Mouse (Mus musculus): ENCODE data around the gene Kif6. TPM values are rescaled to one million over a fixed set of nuclear protein-coding genes. Genes with fewer than 3 reads are reported as not detected.
A peak's percentile ranks its signal among the peaks of the same experiment; 100 is the strongest.

Kif6 gene
- polyA plus RNA-seq, 1 experiment from 2014 or later: 0.22 TPM

GRCm38 (mm10) chr17:49671921-49672339, 57.0 kb downstream of the Kif6 start:
- no peak overlapping the region for H3K27ac ChIP-seq (ENCODE audit: low read depth, low read length)
- H3K36me3 ChIP-seq (ENCODE audit: control insufficient read depth, insufficient read depth): no peaks in the 10 kb centered on the region
- no peaks in the 10 kb centered on the region for H3K27me3 ChIP-seq (replicated peaks; ENCODE audit: control insufficient read depth, insufficient read depth, low read length)
- H3K4me2 ChIP-seq (replicated peaks; ENCODE audit: low read depth): no peak overlapping the region
- 63% methylated on average over 6 of the region's 6 CpGs for WGBS
- H3K9ac ChIP-seq (ENCODE audit: low read depth, low read length): no peak overlapping the region
- no peak for TF ChIP-seq CTCF (IDR thresholded peaks at IDR 0.05; ENCODE audit: low read depth)
- H3K9me3 ChIP-seq (ENCODE audit: control insufficient read depth): no peaks in the 10 kb centered on the region
- H3K4me3 ChIP-seq (ENCODE audit: low read depth, low read length): no peak overlapping the region
- no peaks in the 10 kb centered on the region for H3K4me1 ChIP-seq (replicated peaks; ENCODE audit: control insufficient read depth, insufficient read depth, low read length)
- no peak for ATAC-seq

GRCm38 (mm10) chr17:49672421-49672820, 57.5 kb downstream of the Kif6 start:
- no peaks in the 10 kb centered on the region for H3K36me3 ChIP-seq (ENCODE audit: control insufficient read depth, insufficient read depth)
- 81% methylated on average over 5 of the region's 5 CpGs for WGBS
- H3K27me3 ChIP-seq (replicated peaks; ENCODE audit: control insufficient read depth, insufficient read depth, low read length): no peaks in the 10 kb centered on the region
- no peaks in the 10 kb centered on the region for H3K9me3 ChIP-seq (ENCODE audit: control insufficient read depth)
- no peak for TF ChIP-seq CTCF (IDR thresholded peaks at IDR 0.05; ENCODE audit: low read depth)
- H3K4me2 ChIP-seq (replicated peaks; ENCODE audit: low read depth): no peak overlapping the region
- H3K27ac ChIP-seq (ENCODE audit: low read depth, low read length): no peak overlapping the region
- no peak overlapping the region for H3K4me3 ChIP-seq (ENCODE audit: low read depth, low read length)
- no peaks in the 10 kb centered on the region for H3K4me1 ChIP-seq (replicated peaks; ENCODE audit: control insufficient read depth, insufficient read depth, low read length)
- ATAC-seq: no peak
- no peak overlapping the region for H3K9ac ChIP-seq (ENCODE audit: low read depth, low read length)

- TF ChIP-seq CTCF (IDR thresholded peaks at IDR 0.05; ENCODE audit: low read depth): no peak
- H3K4me2 ChIP-seq (replicated peaks; ENCODE audit: low read depth): no peak overlapping the region
- no peak overlapping the region for H3K27ac ChIP-seq (ENCODE audit: low read depth, low read length)
- H3K9ac ChIP-seq (ENCODE audit: low read depth, low read length): no peak overlapping the region
- no peaks in the 10 kb centered on the region for H3K27me3 ChIP-seq (replicated peaks; ENCODE audit: control insufficient read depth, insufficient read depth, low read length)
- 87% methylated on average over 4 of the region's 4 CpGs for WGBS
- no peaks in the 10 kb centered on the region for H3K9me3 ChIP-seq (ENCODE audit: control insufficient read depth)
- ATAC-seq: no peak
- no peaks in the 10 kb centered on the region for H3K36me3 ChIP-seq (ENCODE audit: control insufficient read depth, insufficient read depth)
- no peak overlapping the region for H3K4me3 ChIP-seq (ENCODE audit: low read depth, low read length)
- H3K4me1 ChIP-seq (replicated peaks; ENCODE audit: control insufficient read depth, insufficient read depth, low read length): no peaks in the 10 kb centered on the region
These were observed 60.7 kb downstream of the Kif6 start for GRCm38 (mm10) chr17:49675629-49676028.

GRCm38 (mm10) chr17:49681410-49681809, 66.5 kb downstream of the Kif6 start:
- no peak for TF ChIP-seq CTCF (IDR thresholded peaks at IDR 0.05; ENCODE audit: low read depth)
- H3K4me1 ChIP-seq (replicated peaks; ENCODE audit: control insufficient read depth, insufficient read depth, low read length): no peaks in the 10 kb centered on the region
- 75% methylated on average over 8 of the region's 8 CpGs for WGBS
- H3K4me2 ChIP-seq (replicated peaks; ENCODE audit: low read depth): no peak overlapping the region
- ATAC-seq: no peak
- no peaks in the 10 kb centered on the region for H3K36me3 ChIP-seq (ENCODE audit: control insufficient read depth, insufficient read depth)
- H3K27ac ChIP-seq (ENCODE audit: low read depth, low read length): no peak overlapping the region
- H3K27me3 ChIP-seq (replicated peaks; ENCODE audit: control insufficient read depth, insufficient read depth, low read length): no peaks in the 10 kb centered on the region
- H3K9me3 ChIP-seq (ENCODE audit: control insufficient read depth): no peaks in the 10 kb centered on the region
- H3K9ac ChIP-seq (ENCODE audit: low read depth, low read length): no peak overlapping the region
- H3K4me3 ChIP-seq (ENCODE audit: low read depth, low read length): no peak overlapping the region

- WGBS: 12% methylated on average over 2 of the region's 2 CpGs
- no peaks in the 10 kb centered on the region for H3K4me1 ChIP-seq (replicated peaks; ENCODE audit: control insufficient read depth, insufficient read depth, low read length)
- no peaks in the 10 kb centered on the region for H3K27me3 ChIP-seq (replicated peaks; ENCODE audit: control insufficient read depth, insufficient read depth, low read length)
- no peak overlapping the region for H3K4me2 ChIP-seq (replicated peaks; ENCODE audit: low read depth)
- H3K9me3 ChIP-seq (ENCODE audit: control insufficient read depth): no peaks in the 10 kb centered on the region
- no peak overlapping the region for H3K27ac ChIP-seq (ENCODE audit: low read depth, low read length)
- no peaks in the 10 kb centered on the region for H3K36me3 ChIP-seq (ENCODE audit: control insufficient read depth, insufficient read depth)
- H3K4me3 ChIP-seq (ENCODE audit: low read depth, low read length): no peak overlapping the region
- TF ChIP-seq CTCF (IDR thresholded peaks at IDR 0.05; ENCODE audit: low read depth): no peak
- H3K9ac ChIP-seq (ENCODE audit: low read depth, low read length): no peak overlapping the region
- ATAC-seq: no peak
These were observed 69.2 kb downstream of the Kif6 start for GRCm38 (mm10) chr17:49684146-49684545.

GRCm38 (mm10) chr17:49690607-49691454, 75.9 kb downstream of the Kif6 start:
- ATAC-seq: peak; percentile 61

More at GRCm38 (mm10) chr17:49690607-49691454, 75.9 kb downstream of the Kif6 start:
- H3K4me2 ChIP-seq (replicated peaks; ENCODE audit: low read depth): no peak overlapping the region; the same call in 1 of the 2 replicates
- H3K27ac ChIP-seq (ENCODE audit: low read depth, low read length): no peak overlapping the region
- no peak overlapping the region for H3K9ac ChIP-seq (ENCODE audit: low read depth, low read length)
- no peak overlapping the region for H3K4me3 ChIP-seq (ENCODE audit: low read depth, low read length)
- no peaks in the 10 kb centered on the region for H3K36me3 ChIP-seq (ENCODE audit: control insufficient read depth, insufficient read depth)
- 0 out of 2 replicates have a peak, but pooled peaks cover 3% of the 10 kb centered on the region for H3K4me1 ChIP-seq (replicated peaks; ENCODE audit: control insufficient read depth, insufficient read depth, low read length)
- H3K9me3 ChIP-seq (ENCODE audit: control insufficient read depth): no peaks in the 10 kb centered on the region
- 0 out of 2 replicates have a peak, but pooled peaks have one; percentile 1 for TF ChIP-seq CTCF (IDR thresholded peaks at IDR 0.05; ENCODE audit: low read depth)
- H3K27me3 ChIP-seq (replicated peaks; ENCODE audit: control insufficient read depth, insufficient read depth, low read length): no peaks in the 10 kb centered on the region
- 45% methylated on average over 10 of the region's 10 CpGs for WGBS
